Mouse (Mus musculus): ENCODE measurements around the gene Fam136a. TPM values are rescaled to one million over a fixed set of nuclear protein-coding genes. Genes with fewer than 3 reads are reported as not detected.
"Not testable (repeated sequence)": the region's sequence is repeated elsewhere in the genome, so short reads cannot be mapped to it uniquely, and the experiment has no call there.

Fam136a gene
- total RNA-seq, 1 experiment from 2014 or later: 132 TPM

DNA sequence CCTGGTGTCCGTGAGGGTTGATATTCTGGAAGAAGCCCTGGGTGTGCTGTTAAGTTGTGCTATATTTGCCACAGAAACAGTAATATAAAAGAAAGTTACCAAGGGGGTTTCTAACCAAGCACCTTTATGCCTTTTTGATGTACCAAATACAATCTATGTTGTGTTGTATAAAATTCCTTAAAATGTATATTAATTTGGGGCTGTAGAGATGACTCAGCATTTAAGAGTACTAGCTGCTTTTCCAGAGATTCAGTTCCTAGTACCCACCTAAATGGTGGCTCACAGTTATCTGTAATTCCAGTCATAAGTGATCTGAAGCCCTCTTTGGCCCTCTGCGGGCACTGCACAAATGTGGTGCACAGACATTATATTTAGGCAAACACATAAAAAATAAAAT, 1.4 kb downstream of the Fam136a start:
- no peak for DNase-seq

DNA sequence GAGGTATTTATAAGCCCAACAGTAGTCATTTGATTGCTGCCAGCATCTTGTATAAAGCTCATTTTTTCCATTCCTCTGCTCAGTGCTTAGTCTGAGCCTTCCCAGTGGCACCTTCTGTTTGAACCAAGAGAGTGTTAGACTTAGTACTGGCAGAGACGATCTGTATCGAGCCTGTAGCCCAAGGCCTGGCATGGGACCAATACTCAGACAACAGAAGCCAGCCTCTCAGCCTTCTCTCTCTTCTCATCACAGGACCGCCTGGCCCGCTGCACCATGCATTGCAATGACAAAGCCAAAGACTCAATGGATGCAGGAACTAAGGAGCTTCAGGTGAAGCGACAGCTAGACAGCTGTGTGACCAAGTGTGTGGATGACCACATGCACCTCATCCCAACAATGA, 3.0 kb downstream of the Fam136a start:
- DNase-seq: no peak

DNA sequence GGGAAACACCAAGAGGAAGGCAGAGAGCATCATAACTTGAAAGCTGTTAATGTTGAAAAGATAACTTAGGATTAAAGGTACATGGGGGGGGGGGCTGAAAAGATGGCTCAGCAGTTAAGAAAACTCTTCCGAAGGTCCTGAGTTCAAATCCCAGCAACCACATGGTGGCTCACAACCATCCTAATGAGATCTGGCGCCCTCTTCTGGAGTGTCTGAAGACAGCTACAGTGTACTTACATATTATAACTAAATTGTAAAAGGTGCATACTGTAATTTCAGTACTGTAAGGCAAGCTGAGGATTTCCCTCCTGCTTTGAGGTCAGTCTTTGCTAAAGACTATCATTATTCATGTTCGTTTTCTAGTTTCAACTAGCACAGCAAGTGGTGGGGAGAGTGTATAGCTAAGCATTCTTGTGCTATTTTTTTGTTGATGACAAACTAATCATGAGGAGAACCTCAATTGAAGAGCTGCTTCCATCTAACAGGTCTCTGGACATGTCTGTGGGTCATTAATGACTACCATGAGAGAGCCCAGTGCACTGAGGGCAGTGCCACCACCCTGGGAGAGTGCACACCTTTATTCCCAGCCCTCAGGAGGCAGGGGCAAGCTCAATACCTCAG, 4.8 kb downstream of the Fam136a start:
- DNase-seq: no peak

DNA sequence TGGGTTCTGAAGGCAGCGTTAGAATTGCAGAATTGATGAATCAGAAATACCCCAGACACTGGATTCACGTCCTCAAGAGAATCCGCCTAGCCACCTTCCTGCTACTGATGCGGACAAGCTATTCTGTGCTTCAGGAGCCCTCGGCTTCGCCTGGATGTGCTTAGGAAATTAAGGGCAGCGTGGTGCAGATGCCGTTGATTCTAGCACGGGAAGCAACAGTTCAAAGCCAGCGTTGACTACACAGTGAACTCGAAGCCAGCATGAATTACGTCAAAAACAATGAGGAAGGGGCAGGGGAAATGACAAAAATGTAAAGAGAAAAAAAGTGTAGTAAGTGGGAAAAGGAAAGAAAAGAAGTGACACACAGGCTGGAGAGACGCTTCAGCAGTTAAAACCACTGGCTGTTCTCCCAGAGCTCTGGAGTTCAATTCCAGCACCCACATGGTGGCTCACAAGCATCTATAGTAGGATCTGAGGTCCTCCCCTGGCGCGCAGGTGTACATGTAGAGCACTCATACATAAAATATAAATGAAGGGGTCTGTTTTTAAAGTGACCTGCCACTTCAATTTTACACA, 5.4 kb downstream of the Fam136a start, which contains the start of gene Snrpg:
Gene Snrpg, plus strand, starts transcription at position 541 of the 576 bp plus-strand sequence.
- no peak for DNase-seq

DNA sequence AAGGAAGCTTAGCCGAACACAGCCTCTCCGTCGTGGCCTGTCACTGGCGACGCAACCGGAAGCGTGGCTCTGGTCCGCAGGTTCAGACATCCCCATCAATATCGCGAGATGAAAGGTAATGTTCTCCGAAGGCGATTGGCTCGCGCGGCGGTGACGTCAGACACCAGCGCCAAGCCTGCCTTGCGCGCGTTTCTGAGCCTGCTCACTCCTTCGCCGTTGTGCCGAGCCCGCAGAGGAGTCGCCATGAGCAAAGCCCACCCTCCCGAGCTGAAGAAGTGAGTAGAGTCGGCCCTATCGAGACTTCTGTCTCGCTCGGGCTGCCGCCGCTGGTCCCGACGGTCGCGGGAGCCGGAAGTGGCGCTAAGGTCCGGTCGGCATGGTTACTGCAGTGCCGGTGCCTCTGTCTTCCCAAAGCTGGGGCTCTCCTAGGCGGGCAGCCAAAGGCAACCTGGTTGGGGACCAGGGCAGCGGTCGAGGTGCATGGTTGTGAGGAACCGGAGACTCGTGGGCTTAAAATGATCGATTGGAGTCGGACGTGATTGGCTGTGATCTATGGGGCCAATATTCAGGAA, 6.0 kb downstream of the Fam136a start:
- DNase-seq: peak; percentile 95

DNA sequence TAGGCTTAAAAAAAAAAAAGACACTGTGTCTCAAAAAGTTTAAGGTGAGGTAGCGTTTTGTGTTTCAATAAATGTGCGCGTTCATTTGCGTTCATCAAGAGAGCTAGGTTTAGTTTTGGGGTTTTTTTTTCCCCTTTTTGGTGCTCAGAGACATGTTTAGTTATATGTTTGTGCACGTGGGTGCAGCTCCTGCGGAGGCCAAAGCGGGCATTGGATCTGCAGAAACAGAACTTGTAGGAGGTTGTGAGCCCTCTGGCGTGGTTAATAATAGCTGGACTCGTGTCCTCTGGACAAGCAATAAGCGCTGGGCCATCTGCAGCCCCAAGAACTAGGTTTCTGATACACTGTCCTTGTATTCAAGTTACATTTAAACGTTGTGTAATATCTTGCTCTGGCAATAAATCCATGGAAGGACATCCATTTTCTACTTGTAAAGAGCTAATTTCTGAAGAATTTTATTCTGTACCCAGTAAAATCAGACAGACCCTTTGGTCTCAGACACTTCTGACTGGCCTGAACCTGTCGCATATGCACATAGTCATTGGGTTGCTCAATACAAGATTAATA, 6.6 kb downstream of the Fam136a start:
- no peak for DNase-seq

DNA sequence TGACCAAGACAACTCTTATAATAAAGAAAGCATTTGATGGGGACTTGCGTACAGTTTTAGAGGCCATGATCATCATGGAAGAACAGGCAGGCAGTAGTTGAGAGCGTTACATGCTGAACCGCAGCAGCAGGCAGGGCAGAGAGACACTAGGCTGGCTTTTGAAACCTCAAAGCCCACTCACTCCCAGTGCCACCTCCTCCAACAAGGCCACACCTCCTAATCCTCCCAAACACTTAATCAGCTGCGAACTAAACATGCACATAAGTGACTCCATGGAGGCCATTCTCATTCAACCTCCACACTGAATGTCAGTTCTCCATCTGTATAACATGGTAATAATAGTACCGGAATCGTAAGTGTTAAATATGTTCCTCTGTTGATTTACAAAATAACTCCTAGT, 8.1 kb downstream of the Fam136a start:
- no peak for DNase-seq

DNA sequence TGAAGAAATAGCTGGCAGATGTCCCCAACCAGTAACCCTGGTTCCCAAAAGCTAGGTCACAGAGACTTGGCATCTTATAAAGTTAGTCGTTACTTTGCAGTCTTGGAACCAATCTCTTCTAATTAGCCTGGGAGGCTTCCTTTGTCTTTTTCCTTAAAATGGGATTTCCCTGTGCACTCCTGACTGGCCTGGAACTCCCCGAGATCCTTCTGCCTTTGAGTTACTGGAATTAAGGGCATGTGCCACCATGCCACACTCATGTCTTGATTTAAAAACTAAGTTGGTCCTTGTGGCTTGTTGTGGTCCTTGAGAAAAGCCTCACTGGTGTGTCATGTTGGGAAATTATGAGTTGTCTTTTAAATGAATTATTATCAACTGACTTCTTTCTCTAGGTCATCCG, 12.9 kb downstream of the Fam136a start:
- no peak for DNase-seq

DNA sequence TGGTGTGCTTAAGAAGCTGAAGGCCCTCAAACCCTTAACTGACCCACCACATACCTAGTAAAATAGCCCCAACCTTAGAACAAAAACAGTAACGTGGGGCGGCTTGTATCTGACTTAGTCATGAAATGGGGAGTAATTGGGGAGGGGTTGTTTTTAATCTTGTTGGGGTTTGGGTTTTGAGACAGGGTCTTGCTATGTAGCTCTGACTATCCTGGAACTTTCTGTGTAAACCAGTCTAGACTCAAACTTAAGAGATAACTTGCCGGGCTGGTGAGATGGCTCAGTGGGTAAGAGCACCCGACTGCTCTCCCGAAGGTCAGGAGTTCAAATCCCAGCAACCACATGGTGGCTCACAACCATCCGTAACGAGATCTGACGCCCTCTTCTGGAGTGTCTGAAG, 14.7 kb downstream of the Fam136a start:
- DNase-seq: not testable (repeated sequence)

DNA sequence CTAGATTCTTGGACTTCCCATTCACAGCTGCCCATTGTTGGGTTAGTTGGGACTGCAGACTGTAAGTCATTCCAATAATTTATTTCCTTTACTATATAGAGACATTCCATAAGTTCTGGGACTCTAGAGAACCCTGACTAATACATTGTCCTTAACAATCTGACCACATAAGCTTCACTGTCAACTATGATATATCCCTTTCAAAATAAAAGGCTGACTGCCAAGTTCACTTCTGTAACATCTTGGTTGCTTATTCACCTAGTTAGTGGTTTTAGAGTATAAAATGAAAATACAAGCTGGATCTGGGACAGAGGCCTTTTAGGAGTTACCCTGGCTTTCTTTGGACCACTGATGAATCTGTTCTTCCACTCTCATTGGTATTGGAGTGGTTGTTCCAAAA, 17.1 kb downstream of the Fam136a start:
- no peak for DNase-seq

DNA sequence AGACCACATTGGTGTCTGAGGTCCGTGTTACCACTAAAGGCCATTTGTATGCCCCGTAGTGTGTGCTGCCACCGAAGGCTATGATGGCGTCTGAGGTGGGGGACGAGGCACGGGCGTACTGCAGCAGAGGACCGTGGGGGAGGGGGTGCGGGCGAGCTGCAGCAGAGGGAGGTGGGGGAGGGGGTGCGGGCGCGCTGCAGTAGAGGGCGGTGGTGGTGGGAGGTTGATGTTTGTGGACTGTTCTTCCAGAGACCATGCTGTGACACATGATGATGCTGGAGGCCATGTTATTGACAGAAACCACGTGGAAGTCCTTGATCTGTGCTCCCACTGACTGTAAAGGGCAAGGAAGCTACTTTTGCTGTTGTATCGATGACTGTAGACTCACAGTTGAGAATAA, 17.9 kb downstream of the Fam136a start:
- no peak for DNase-seq

DNA sequence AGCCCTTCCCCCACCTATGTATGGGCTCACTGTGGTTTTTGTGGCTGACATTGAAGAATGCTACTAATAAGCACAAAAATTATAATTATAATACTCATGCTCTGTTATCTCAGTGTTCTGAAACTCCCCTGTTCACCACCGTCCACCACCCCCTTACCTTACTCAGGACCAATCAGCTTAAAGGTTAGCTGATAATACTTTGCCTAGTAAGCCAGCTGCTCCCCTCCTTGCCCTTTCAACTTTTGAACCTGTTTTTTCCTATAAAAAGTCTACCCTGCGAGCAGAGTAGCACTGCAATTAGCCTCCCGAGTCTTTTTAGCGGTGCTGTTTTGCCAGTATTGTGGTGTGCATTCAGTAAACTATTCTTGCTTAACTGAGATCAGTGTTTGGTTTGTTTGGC, 19.2 kb downstream of the Fam136a start:
- no peak for DNase-seq

DNA sequence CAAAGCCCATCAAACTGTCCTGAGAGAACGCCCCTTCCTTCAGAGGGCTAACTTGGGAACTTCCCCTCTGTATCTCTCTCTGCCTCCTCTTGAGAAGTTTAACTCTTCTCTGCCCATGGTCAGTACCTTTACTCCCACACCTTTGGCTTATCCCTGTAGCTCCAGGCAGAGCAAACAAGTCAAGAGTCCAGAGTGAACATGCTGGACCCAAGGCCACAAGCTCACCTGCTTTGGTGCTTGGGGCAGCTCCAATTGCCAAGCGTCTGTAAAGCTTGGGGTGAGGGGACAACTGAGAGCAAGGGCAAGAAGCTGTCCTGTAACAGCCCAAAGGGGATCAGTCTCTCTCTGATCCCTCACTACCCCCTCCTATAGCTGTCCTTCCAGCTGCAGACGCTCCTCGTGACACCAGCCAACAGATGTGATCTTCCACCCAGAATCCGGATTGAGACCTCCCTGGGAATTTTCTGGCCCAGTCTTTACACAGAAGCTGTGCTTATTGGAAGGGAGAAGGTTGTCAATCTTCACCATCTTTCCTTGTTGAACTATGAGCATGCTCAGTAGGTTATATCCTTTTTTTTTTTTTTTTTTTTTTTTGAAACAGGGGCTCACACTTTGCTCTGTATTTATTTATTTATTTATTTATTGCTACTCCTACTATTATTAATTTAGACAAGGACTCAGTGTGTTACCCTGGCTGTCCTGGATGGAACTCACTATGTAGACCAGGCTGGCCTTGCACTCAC, 20.1 kb downstream of the Fam136a start:
- DNase-seq: no peak

DNA sequence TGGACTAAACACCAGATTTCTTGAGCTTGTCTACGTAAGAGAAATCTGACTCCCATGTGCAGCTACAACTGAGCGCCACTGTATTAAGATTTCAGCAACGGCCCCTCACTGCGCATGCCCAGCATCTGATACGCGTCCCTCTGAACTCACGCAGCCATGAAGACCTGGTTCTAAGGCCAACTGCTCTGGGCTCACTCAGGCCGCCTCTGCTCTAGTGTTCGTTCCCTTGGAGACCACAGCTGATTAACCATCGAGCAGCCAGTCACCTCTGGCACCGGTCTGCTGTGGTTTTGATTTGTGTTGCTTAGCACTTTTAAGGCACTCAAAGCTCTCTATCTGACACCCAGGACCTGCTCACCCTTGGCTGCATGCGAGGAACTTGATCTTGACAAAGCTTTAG, 21.9 kb downstream of the Fam136a start:
- DNase-seq: no peak

DNA sequence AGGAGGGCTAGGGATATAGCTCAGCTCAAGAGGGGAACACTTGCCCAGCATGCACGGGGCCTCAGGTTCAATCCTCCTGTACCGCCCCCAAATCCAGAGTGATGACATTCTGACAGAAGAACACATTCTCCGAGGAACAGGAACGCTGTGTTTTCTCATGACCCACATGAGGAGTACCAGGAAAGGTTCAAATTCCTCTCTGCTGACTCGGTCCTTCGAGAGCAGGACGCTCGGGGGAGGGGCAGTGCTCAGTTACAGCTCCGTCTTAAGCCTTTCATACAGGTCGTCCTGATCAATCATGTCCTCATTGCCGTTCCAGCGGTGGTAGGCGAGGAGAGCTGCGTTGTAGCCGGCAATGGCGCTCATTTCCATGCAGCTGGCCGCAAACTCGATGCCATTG, 23.0 kb downstream of the Fam136a start:
- DNase-seq: no peak

DNA sequence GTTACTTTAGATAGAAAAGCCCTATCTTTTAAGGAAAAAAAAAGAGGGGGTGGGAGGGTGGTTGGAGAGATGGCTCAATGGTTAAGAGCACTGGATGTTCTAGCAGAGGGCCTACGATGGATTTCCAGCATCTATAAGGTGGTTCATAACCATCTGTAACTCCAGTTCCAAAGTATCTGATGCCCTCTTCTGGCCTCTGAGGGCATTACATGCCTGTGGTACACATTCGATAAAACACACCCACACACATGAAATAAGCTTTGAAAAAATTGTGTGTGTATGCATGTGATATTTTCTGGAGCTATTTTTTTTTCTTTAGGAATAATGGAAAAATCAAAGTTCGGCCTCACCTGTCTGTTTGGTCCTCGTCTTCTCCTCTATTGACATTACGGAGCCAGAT, 25.9 kb downstream of the Fam136a start:
- DNase-seq: no peak

DNA sequence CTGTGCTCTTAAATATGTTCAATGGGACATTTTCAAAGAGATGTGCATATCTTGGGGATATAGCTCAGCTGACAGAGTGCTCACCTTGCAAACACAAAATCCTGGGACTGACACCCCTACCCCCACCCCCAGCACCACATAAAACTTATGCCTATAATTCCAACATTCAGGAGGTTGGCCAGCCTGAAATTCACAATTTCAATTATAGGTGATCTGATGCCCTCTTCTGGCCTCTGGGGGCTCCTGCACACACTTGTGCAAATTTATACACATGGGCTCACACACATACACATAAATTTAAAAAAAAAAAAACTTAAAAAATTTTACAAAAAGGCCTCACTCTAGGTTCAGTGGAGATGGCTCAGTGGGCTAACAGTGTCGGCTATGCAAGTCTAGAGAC, 27.7 kb downstream of the Fam136a start:
- DNase-seq: no peak

DNA sequence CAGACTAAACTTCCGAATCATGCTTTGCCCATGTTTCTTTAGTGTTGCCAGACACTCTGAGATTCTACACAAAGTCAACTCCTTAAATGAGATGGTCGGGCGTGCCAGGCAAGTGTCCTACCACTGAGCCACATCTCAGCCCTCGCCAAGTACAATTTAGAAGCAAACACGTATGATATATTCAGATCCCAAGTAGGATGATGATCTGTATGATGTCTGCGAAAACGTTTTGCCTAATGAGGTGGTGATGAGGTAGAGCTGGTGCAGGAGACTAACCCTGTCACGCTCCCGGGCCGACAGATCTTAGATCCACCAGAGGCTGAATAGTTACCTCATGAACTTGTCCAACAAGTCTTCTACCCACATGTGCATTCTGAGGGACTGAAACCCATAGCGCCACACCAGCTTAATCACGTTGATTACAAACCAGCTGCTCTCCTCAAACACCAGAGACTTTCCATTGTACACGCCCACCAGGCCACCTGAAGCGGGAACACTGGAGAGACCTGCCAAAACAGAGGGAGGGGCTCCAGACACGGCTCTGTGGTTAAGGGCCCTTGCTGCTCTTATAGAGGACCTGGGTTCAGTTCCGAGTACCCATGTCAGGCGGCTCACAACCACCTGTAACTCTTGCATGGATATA, 28.8 kb downstream of the Fam136a start:
- no peak for DNase-seq

DNA sequence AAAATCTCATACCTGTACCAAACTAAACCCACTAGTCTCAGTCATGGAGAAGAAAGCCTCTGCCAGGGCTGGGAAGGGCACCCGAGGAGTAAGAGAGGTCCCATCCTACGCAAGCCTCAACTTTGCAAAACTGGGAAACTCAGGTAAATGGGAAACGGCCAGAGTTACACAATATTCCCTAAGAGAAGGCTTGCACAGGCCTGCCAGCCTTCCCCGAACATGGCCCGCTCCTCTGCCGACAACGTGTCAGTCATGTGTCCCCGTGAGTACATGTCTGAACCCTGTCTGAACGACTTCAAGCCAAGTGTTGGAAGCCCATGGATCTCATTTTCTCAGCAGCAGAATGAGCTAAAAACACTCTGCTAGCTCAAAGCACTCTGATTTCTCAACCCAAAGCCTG, 29.6 kb downstream of the Fam136a start:
- no peak for DNase-seq

DNA sequence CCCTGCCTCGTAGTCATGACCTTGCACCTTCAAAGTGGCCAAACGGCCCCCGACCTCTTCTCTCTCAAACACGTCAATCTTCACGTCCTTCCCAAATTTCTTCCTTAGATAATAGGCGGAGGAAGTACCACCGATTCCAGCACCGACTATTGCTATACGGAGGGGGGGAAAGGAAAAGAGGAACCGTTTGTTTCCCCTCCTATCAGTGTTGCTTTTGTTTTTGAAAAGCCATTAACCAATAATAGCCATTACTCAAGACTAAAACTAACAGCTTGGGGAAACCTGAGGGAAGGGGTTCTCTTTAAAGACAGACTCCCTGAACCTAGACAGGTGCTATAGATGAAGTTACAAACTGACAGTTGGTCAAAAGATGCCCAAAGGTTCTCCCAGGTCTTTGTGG, 30.5 kb downstream of the Fam136a start:
- DNase-seq: no peak

DNA sequence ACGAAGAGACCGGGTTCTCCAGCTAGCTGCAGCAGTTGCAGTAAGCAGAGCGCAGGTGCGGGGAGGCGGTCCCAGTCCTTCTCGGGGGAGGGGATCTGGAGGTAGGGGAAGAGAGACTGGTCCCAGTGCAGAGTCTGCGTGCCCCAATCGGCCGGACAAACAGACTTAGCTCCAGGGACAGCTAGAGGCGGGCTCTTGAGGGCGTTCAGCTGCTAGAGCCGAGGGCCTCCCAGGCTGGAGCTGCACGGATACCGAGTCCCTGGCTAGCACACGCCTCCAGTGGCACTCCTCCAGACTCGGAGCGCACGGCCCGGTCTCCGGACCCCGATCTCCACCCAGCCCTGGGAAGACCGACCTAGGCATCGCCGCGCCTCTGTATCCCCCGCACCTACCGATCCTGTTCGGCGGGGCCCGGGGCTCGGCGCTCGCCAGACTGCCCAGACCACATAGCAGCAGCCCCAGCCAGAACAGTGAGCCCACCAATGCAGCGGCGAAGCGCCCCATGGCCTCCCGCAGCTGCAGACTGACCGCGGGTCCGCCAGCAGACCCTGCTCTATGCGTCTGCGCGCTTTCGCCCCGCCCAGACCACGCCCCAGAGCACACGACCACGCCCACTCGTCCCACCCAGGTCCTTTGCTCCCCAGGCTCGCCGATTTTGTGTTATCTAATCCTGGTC, 31.3 kb downstream of the Fam136a start, which contains the start of gene Pcyox1:
Gene Pcyox1, minus strand, starts transcription at position 574 of the 676 bp plus-strand sequence.
- peak; percentile 90 for DNase-seq

Measured in adrenal gland, postnatal 25 days (tissue).